Mouse (Mus musculus): ENCODE data around the gene Ksr2. TPM values are rescaled to one million over a fixed set of nuclear protein-coding genes. Genes with fewer than 3 reads are reported as not detected.
A peak's percentile ranks its signal among the peaks of the same experiment; 100 is the strongest.

The Ksr2 gene
- total and polyA plus RNA-seq, 2 experiments, result 0.06 to 0.09 TPM

DNA sequence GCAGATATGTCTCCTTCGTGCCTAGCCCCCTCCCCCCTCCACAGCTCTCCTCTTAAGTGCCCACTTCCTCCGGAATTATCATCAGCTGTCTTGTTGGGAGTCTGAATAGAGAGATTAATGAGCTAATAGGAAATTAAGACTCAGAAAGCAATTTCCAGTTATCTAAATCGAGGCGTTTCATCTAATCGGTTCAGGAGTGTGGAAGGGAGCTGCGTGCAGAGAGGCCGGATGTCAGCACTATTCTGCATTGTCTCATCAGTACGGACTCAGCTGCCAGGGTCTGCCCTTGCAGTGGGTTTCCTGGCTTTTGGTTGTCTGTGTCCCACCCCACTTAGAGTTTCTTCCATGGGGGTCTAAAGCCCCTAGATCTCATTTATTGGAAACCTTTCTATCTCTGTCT, 262.0 kb downstream of the Ksr2 start:
- Histone ChIP-seq H3K27me3 (ENCODE audit: control insufficient read depth, insufficient read depth, low read length) (no peaks in the 10 kb centered on the region), H3K4me1 (ENCODE audit: control insufficient read depth, insufficient read depth, low read length) (no peaks in the 10 kb centered on the region), H3K27ac (replicated peaks; ENCODE audit: insufficient read depth, low read depth, low read length) (no peak overlapping the region), H3K36me3 (ENCODE audit: control insufficient read depth, insufficient read depth, low read length) (no peaks in the 10 kb centered on the region), H3K4me3 (ENCODE audit: insufficient read depth, low read depth, low read length) (no peak overlapping the region), H3K79me2 (ENCODE audit: control insufficient read depth, insufficient read depth, low read length) (no peaks in the 10 kb centered on the region), H3K9ac (ENCODE audit: low read depth, low read length) (no peak overlapping the region)
- WGBS, result 74% methylated on average over 8 of the region's 8 CpGs
- no peak for TF ChIP-seq POLR2A (IDR thresholded peaks at IDR 0.05; ENCODE audit: extremely low read depth, insufficient read depth, low read length)
- TF ChIP-seq CTCF (IDR thresholded peaks at IDR 0.05; ENCODE audit: low read depth, low read length), result no peak
- no peak for DNase-seq (ENCODE audit: extremely low read depth, low read depth, low spot score)

DNA sequence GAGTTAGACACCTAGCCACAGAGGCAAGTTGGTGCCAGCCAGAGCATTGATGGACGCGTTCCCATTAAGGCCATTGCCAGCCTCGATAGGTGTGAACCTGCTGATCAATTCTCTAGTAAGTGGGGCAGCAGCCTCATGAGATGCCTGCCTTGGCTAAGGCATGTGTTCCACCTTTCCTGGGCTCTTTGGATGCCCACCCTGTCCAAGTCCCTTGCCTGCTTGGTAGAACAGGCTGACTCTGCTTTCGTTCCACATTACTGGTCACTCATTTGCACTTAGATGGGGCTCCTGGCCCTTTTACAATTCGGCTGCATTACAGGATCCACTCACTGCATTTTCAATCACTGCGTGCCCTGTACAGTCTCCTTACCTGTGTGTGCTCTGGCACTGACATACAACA, 263.4 kb downstream of the Ksr2 start:
- Histone ChIP-seq H3K27me3 (ENCODE audit: control insufficient read depth, insufficient read depth, low read length) (no peaks in the 10 kb centered on the region), H3K27ac (replicated peaks; ENCODE audit: insufficient read depth, low read depth, low read length) (no peak overlapping the region), H3K4me1 (ENCODE audit: control insufficient read depth, insufficient read depth, low read length) (no peaks in the 10 kb centered on the region), H3K36me3 (ENCODE audit: control insufficient read depth, insufficient read depth, low read length) (no peaks in the 10 kb centered on the region), H3K4me3 (ENCODE audit: insufficient read depth, low read depth, low read length) (no peak overlapping the region), H3K79me2 (ENCODE audit: control insufficient read depth, insufficient read depth, low read length) (no peaks in the 10 kb centered on the region), H3K9ac (ENCODE audit: low read depth, low read length) (no peak overlapping the region)
- TF ChIP-seq CTCF (IDR thresholded peaks at IDR 0.05; ENCODE audit: low read depth, low read length) (no peak), POLR2A (IDR thresholded peaks at IDR 0.05; ENCODE audit: extremely low read depth, insufficient read depth, low read length) (no peak)
- DNase-seq (ENCODE audit: extremely low read depth, low read depth, low spot score), result no peak
- WGBS, result 92% methylated on average over 6 of the region's 6 CpGs

DNA sequence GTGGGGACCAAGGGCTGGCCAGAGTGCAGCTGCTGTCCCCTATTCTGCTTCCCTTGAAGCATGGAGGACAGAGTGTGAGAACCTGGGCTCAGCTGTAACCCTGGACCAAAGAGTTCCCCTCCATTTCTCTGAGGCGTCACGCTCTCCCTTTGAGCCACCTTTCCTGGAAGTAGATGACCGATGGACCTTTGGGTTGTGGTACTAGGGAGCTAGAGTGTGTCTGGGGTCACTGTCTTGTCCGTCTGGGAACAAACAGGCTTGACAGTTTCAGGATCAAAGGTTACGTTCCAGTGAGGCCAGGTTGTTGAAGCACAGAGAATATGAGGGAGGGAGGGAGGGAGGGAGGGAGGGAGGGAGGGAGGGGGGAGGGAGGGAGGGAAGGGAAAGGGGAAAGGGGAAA, 264.6 kb downstream of the Ksr2 start:
- no peaks in the 10 kb centered on the region for H3K36me3 ChIP-seq (ENCODE audit: control insufficient read depth, insufficient read depth, low read length)
- 22% methylated on average over 5 of the region's 5 CpGs for WGBS
- H3K79me2 ChIP-seq (ENCODE audit: control insufficient read depth, insufficient read depth, low read length), result no peaks in the 10 kb centered on the region
- H3K27ac ChIP-seq (replicated peaks; ENCODE audit: insufficient read depth, low read depth, low read length), result no peak overlapping the region
- no peak overlapping the region for H3K9ac ChIP-seq (ENCODE audit: low read depth, low read length)
- peak; percentile 1 for DNase-seq (ENCODE audit: extremely low read depth, low read depth, low spot score)
- TF ChIP-seq CTCF (IDR thresholded peaks at IDR 0.05; ENCODE audit: low read depth, low read length), result no peak
- TF ChIP-seq POLR2A (IDR thresholded peaks at IDR 0.05; ENCODE audit: extremely low read depth, insufficient read depth, low read length), result no peak
- H3K4me3 ChIP-seq (ENCODE audit: insufficient read depth, low read depth, low read length), result no peak overlapping the region
- no peaks in the 10 kb centered on the region for H3K27me3 ChIP-seq (ENCODE audit: control insufficient read depth, insufficient read depth, low read length)
- no peaks in the 10 kb centered on the region for H3K4me1 ChIP-seq (ENCODE audit: control insufficient read depth, insufficient read depth, low read length)

DNA sequence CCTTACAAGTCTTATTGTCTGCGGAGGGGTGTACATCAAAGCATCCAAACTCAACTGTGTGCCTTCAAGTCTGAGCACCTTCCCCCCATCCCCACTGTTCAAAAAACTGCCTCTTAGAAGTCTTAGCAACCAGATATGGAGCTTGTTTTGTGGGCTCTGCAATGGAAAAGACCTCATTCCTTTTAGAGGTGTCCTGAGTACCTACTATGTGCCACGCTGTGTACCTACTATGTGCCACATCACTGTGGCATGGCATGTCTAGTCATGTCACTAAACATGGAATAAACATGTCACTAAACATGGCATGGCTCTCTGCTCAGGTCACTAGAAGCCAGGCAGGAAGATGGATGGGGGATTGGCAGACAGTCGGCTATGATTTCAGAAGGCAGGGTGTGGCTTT, 268.4 kb downstream of the Ksr2 start:
- TF ChIP-seq CTCF (IDR thresholded peaks at IDR 0.05; ENCODE audit: low read depth, low read length), result no peak
- no peak for TF ChIP-seq POLR2A (IDR thresholded peaks at IDR 0.05; ENCODE audit: extremely low read depth, insufficient read depth, low read length)
- WGBS, result 90% methylated on average over 3 of the region's 3 CpGs
- no peak overlapping the region for H3K9ac ChIP-seq (ENCODE audit: low read depth, low read length)
- no peak overlapping the region for H3K4me3 ChIP-seq (ENCODE audit: insufficient read depth, low read depth, low read length)
- DNase-seq (ENCODE audit: extremely low read depth, low read depth, low spot score), result no peak
- H3K36me3 ChIP-seq (ENCODE audit: control insufficient read depth, insufficient read depth, low read length), result no peaks in the 10 kb centered on the region
- H3K27ac ChIP-seq (replicated peaks; ENCODE audit: insufficient read depth, low read depth, low read length), result no peak overlapping the region
- no peaks in the 10 kb centered on the region for H3K4me1 ChIP-seq (ENCODE audit: control insufficient read depth, insufficient read depth, low read length)
- no peaks in the 10 kb centered on the region for H3K79me2 ChIP-seq (ENCODE audit: control insufficient read depth, insufficient read depth, low read length)
- no peaks in the 10 kb centered on the region; the same call in 1 of the 2 replicates for H3K27me3 ChIP-seq (ENCODE audit: control insufficient read depth, insufficient read depth, low read length)

DNA sequence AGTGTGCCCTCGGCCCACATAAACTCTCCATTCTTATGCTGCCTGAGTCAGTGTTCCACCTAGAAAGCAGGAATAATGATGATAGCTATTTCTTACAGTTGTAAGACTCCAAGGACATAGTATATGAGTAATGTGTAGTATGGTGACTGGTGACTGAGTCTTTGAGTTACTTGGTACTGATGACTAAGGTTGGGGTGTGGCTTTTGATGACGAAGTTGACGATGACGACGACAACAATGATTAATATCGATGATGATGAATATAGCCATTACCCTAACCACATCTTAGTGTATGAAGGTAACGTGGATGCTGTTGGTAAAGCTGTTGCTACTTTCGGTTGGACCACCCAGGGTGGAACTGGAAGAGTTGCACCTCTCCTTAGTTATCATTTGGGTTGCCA, 270.7 kb downstream of the Ksr2 start:
- Histone ChIP-seq H3K4me3 (ENCODE audit: insufficient read depth, low read depth, low read length) (no peak overlapping the region), H3K9ac (ENCODE audit: low read depth, low read length) (no peak overlapping the region), H3K36me3 (ENCODE audit: control insufficient read depth, insufficient read depth, low read length) (no peaks in the 10 kb centered on the region), H3K79me2 (ENCODE audit: control insufficient read depth, insufficient read depth, low read length) (no peaks in the 10 kb centered on the region), H3K27me3 (ENCODE audit: control insufficient read depth, insufficient read depth, low read length) (no peaks in the 10 kb centered on the region; the same call in 1 of the 2 replicates), H3K4me1 (ENCODE audit: control insufficient read depth, insufficient read depth, low read length) (no peaks in the 10 kb centered on the region), H3K27ac (replicated peaks; ENCODE audit: insufficient read depth, low read depth, low read length) (no peak overlapping the region)
- no peak for TF ChIP-seq CTCF (IDR thresholded peaks at IDR 0.05; ENCODE audit: low read depth, low read length)
- TF ChIP-seq POLR2A (IDR thresholded peaks at IDR 0.05; ENCODE audit: extremely low read depth, insufficient read depth, low read length), result no peak
- DNase-seq (ENCODE audit: extremely low read depth, low read depth, low spot score), result no peak
- WGBS, result 88% methylated on average over 8 of the region's 8 CpGs

DNA sequence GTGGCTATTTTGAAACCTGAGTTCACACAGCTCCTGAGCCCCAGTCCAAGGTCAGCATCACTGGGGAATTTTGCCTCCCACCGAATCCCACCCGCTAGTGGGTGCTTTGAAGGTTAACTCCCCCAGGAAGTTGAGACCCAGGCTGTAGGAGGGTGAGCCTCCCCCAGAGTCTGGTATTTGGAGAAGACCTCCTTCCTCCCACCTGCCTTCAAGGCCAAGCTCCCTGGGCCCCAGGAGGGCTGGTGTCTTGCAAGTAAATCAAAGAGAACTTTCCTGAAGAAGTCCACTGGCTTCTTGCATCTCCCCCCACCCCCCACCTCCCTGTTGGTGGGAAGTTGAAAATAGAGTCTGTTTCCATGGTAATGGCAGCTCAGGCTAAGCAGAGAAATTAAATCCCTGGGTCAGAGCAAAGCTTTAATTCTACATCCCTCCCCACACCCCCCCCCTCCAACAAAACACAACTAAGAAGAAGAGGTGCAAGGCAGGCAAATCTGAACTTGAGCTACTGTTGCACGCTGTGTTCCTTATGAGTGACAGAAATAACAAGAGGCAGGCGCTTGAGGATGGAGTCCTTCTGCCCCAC, 274.1 kb downstream of the Ksr2 start:
- 39% methylated on average over 4 of the region's 4 CpGs for WGBS
- TF ChIP-seq POLR2A (IDR thresholded peaks at IDR 0.05; ENCODE audit: extremely low read depth, insufficient read depth, low read length) (no peak), CTCF (IDR thresholded peaks at IDR 0.05; ENCODE audit: low read depth, low read length) (no peak)
- no peak overlapping the region for H3K9ac ChIP-seq (ENCODE audit: low read depth, low read length)
- no peaks in the 10 kb centered on the region for H3K36me3 ChIP-seq (ENCODE audit: control insufficient read depth, insufficient read depth, low read length)
- H3K27ac ChIP-seq (replicated peaks; ENCODE audit: insufficient read depth, low read depth, low read length), result no peak overlapping the region
- H3K4me1 ChIP-seq (ENCODE audit: control insufficient read depth, insufficient read depth, low read length), result no peaks in the 10 kb centered on the region
- H3K79me2 ChIP-seq (ENCODE audit: control insufficient read depth, insufficient read depth, low read length), result no peaks in the 10 kb centered on the region
- no peaks in the 10 kb centered on the region; the same call in 1 of the 2 replicates for H3K27me3 ChIP-seq (ENCODE audit: control insufficient read depth, insufficient read depth, low read length)
- no peak overlapping the region for H3K4me3 ChIP-seq (ENCODE audit: insufficient read depth, low read depth, low read length)
- DNase-seq (ENCODE audit: extremely low read depth, low read depth, low spot score), result no peak

Measured in liver, adult 2 months (tissue).